Mouse (Mus musculus): ENCODE measurements at regions not wholly inside any gene's neighbourhood (a gene's known extent, or its start where the extent isn't known, plus 50 kb on each side); places are given as distances from the start of the nearest gene placed in this dataset.

GRCm38 (mm10) chr12:107392050-107392795 lies 96.2 kb upstream of the 3110018I06Rik start:
- Histone ChIP-seq H3K4me1 (ENCODE audit: control insufficient read depth, insufficient read depth, low read length) (no peaks in the 10 kb centered on the region), H3K36me3 (ENCODE audit: control insufficient read depth, insufficient read depth, low read length) (no peaks in the 10 kb centered on the region), H3K27me3 (ENCODE audit: control insufficient read depth, insufficient read depth, low read length) (no peaks in the 10 kb centered on the region), H3K27ac (ENCODE audit: low read depth, low read length) (no peak overlapping the region), H3K4me2 (ENCODE audit: low read depth) (no peak overlapping the region), H3K4me3 (ENCODE audit: low read depth, low read length) (no peak overlapping the region), H3K9me3 (ENCODE audit: control insufficient read depth, low read length) (no peaks in the 10 kb centered on the region), H3K9ac (ENCODE audit: low read length) (no peak overlapping the region)
- no peak for ATAC-seq (ENCODE audit: insufficient read depth, low FRiP score, low TSS enrichment)
- whole genome bisulfite sequencing: 81% methylated on average over 14 of the region's 14 CpGs
- DNase-seq (ENCODE audit: low spot score): no peak

- Histone ChIP-seq H3K4me1 (ENCODE audit: control insufficient read depth, insufficient read depth, low read length) (no peaks in the 10 kb centered on the region), H3K9me3 (ENCODE audit: control insufficient read depth, low read length) (no peaks in the 10 kb centered on the region), H3K4me2 (ENCODE audit: low read depth) (no peak overlapping the region), H3K9ac (ENCODE audit: low read length) (no peak overlapping the region), H3K27me3 (ENCODE audit: control insufficient read depth, insufficient read depth, low read length) (no peaks in the 10 kb centered on the region), H3K36me3 (ENCODE audit: control insufficient read depth, insufficient read depth, low read length) (no peaks in the 10 kb centered on the region), H3K27ac (ENCODE audit: low read depth, low read length) (no peak overlapping the region), H3K4me3 (ENCODE audit: low read depth, low read length) (no peak overlapping the region)
- DNase-seq (ENCODE audit: low spot score) (no peak), ATAC-seq (ENCODE audit: insufficient read depth, low FRiP score, low TSS enrichment) (no peak)
- WGBS: 74% methylated on average over 1 of the region's 1 CpGs
These were observed 94.0 kb upstream of the 3110018I06Rik start for GRCm38 (mm10) chr12:107394467-107394866.

GRCm38 (mm10) chr12:107404821-107405220 lies 83.6 kb upstream of the 3110018I06Rik start:
- Histone ChIP-seq H3K4me2 (ENCODE audit: low read depth) (no peak overlapping the region), H3K36me3 (ENCODE audit: control insufficient read depth, insufficient read depth, low read length) (no peaks in the 10 kb centered on the region), H3K4me3 (ENCODE audit: low read depth, low read length) (no peak overlapping the region), H3K27ac (ENCODE audit: low read depth, low read length) (no peak overlapping the region), H3K4me1 (ENCODE audit: control insufficient read depth, insufficient read depth, low read length) (peaks cover 11% of the 10 kb centered on the region; the same call in 1 of the 2 replicates), H3K9ac (ENCODE audit: low read length) (no peak overlapping the region), H3K27me3 (ENCODE audit: control insufficient read depth, insufficient read depth, low read length) (no peaks in the 10 kb centered on the region), H3K9me3 (ENCODE audit: control insufficient read depth, low read length) (no peaks in the 10 kb centered on the region)
- WGBS: 92% methylated on average over 10 of the region's 10 CpGs
- no peak for DNase-seq (ENCODE audit: low spot score)
- ATAC-seq (ENCODE audit: insufficient read depth, low FRiP score, low TSS enrichment): no peak

- 85% methylated on average over 7 of the region's 7 CpGs for WGBS
- no peaks in the 10 kb centered on the region for H3K27me3 ChIP-seq (ENCODE audit: control insufficient read depth, insufficient read depth, low read length)
- no peaks in the 10 kb centered on the region for H3K9me3 ChIP-seq (ENCODE audit: control insufficient read depth, low read length)
- H3K27ac ChIP-seq (ENCODE audit: low read depth, low read length): no peak overlapping the region
- DNase-seq (ENCODE audit: low spot score) (no peak), ATAC-seq (ENCODE audit: insufficient read depth, low FRiP score, low TSS enrichment) (no peak)
- H3K4me3 ChIP-seq (ENCODE audit: low read depth, low read length): no peak overlapping the region
- no peak overlapping the region for H3K9ac ChIP-seq (ENCODE audit: low read length)
- no peaks in the 10 kb centered on the region for H3K4me1 ChIP-seq (ENCODE audit: control insufficient read depth, insufficient read depth, low read length)
- H3K36me3 ChIP-seq (ENCODE audit: control insufficient read depth, insufficient read depth, low read length): no peaks in the 10 kb centered on the region
- H3K4me2 ChIP-seq (ENCODE audit: low read depth): no peak overlapping the region
These were observed 64.5 kb upstream of the 3110018I06Rik start for GRCm38 (mm10) chr12:107423923-107424322.

- Histone ChIP-seq H3K4me3 (ENCODE audit: low read depth, low read length) (no peak overlapping the region), H3K27ac (ENCODE audit: low read depth, low read length) (no peak overlapping the region), H3K9ac (ENCODE audit: low read length) (no peak overlapping the region), H3K4me1 (ENCODE audit: control insufficient read depth, insufficient read depth, low read length) (no peaks in the 10 kb centered on the region), H3K27me3 (ENCODE audit: control insufficient read depth, insufficient read depth, low read length) (no peaks in the 10 kb centered on the region), H3K4me2 (ENCODE audit: low read depth) (no peak overlapping the region), H3K36me3 (ENCODE audit: control insufficient read depth, insufficient read depth, low read length) (no peaks in the 10 kb centered on the region), H3K9me3 (ENCODE audit: control insufficient read depth, low read length) (no peaks in the 10 kb centered on the region)
- DNase-seq (ENCODE audit: low spot score) (no peak), ATAC-seq (ENCODE audit: insufficient read depth, low FRiP score, low TSS enrichment) (no peak)
- whole genome bisulfite sequencing: 78% methylated on average over 4 of the region's 4 CpGs
These were observed 49.9 kb upstream of the 3110018I06Rik start for GRCm38 (mm10) chr12:107438506-107438905.
